Mouse (Mus musculus) monocyte, adult 59 days (primary cell): ENCODE measurements around the gene Trp53. TPM values are rescaled to one million over a fixed set of nuclear protein-coding genes. Genes with fewer than 3 reads are reported as not detected.

Experiments
- total RNA-seq, 2 experiments: library from RNA; stranded (reverse); gene quantifications; one replicate each; pipeline ENCODE4 v1.2.4; 2023

Trp53 gene
- 10 to 100 TPM; 79.2 to 81.1 TPM for total RNA-seq

GRCm38 (mm10) chr11:69580091-69580514 is at the start of gene Trp53, which contains the start of gene Wrap53:
TSS of gene Trp53 (plus strand) at chr11:69580359.
TSS of gene Wrap53 (minus strand) at chr11:69580255.

GRCm38 (mm10) chr11:69549060-69549656 is 31.0 kb upstream of the Trp53 start, which contains the start of gene Dnah2:
TSS of gene Dnah2 (minus strand) at chr11:69549110.

DNA sequence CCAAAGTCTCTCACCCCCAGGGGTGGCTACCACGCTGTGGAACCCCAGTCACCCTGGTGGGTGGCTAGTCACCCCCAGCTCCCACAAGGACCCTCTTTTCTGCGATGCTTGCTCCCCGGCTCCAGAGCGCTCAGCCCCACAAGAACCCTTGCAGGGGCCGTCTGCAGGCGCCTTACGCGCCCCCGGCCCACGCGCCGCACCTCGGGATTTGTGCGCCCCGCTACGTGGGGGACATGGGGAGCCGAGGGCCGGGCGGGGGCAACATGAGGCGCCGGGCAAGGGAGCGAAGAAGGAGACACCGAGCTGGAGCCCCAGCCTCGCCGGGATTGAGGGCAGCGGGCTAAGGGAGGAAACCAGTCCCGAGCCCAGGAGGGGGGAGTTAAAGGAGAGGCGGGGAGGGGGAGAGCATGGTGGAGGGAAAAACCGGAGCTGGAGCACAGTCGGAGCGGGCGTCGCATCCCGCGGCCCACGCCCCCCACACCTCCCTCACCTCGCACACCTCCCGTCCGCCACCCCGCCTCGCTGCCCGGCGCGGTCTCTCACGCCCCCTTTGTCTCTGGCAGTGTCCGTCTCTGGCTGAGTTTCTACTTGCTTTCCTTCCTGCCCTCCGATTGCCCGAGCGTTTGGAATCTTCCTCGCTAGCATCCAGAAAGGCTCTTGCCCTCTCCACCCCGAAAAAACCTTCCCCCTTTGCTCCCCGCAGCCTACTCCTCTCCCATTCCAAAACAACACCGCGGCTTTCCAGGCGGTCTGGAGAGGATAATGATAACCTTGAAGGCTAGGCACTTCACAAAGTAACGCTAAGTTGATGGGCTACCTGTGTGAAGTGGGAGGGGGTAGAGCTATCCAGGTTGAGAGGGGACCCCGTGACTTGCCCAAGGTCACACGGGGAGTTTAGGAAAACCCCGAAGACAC is 20.1 kb upstream of the Trp53 start, which contains the start of gene Efnb3:
TSS of gene Efnb3 (minus strand) at position 355 of the 915 bp plus-strand sequence.

GRCm38 (mm10) chr11:69605726-69606490 is 25.7 kb downstream of the Trp53 start, which contains the start of gene Atp1b2:
TSS of gene Atp1b2 (minus strand) at chr11:69605942.

GRCm38 (mm10) chr11:69617805-69618204 is 37.6 kb downstream of the Trp53 start, which contains the start of gene Shbg:
TSS of gene Shbg (minus strand) at chr11:69617905.

DNA sequence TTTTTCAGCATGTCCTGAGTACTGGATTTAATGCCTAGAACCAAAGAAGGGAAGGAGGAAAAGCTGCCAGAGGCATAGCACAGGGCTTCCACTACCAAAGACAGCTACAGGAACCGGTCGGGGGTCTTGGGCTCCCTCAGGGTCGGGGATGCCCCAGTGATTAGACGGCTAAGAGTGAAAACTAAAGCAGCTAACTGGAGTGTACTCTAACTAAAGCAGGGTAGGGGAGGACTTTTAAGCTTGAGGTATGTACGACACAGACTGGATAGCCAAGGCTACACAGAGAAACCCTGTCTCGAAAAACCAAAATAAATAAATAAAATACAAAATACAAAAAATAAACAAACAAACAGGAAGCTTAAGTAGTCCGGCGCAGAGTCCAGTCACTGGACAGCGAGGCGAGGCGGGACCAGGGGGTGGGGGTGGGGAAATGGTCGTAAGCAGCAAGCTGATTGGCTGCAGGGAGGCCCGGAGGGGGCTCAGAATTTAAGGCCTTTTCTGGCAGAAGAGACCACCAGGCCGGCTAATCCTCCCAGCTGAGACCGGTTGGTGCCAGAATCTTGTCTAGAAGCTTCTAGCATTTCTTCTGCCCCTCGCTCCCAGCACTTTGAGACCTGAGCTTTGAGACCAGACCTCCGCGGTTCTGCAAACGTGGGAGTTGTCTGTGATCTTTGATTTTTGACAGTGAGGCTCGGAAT is 41.6 kb downstream of the Trp53 start, which contains the start of gene Sat2:
TSS of gene Sat2 (plus strand) at position 454 of the 698 bp plus-strand sequence.

DNA sequence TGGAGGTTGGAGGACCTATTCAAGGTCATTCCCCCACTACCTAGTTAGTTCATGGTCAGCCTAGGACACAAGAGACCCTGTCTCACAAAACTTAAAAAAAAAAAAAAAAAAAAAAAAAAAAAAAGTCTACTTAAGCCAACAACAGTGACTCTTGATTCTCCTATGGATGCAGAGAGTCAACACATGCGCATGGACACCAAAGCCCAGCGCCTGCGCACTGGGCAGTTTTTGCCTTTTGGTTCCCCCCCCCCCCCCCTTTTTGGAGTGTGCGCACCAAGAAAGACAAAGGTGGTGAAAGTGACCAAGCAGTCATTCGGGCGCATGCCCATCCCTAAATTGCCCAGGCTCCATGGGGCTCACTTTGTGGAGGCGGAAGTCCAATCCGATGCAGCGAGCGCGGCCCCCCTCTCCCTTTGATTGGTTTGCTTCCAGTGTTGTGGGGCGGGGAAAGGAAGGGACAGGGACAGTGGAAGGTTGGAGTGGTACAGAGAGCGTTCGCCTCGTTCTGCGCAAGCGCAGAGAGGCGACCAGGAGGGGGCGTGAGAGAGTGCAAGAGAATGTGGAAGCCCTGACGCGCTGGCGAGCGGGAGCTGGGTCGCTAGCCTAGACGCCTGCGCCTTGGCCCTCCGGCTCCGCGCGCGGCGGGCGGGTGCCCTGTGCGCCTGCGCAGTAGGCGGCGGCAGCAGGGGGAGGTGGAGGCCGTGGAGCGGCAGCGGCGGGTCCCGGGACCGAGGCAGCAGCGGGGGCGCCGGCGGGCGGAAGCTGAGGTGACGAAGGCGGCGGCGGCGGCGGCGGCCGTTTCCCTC is 52.3 kb downstream of the Trp53 start, which contains the start of gene Fxr2:
TSS of gene Fxr2 (plus strand) at position 707 of the 806 bp plus-strand sequence.

Other genes starting within 250 kb of the Trp53 start
- 1 to 10 TPM; 1.6 to 1.8 TPM for gene Rnf227, start 239.9 kb upstream of the Trp53 start, total RNA-seq
- 10 to 100 TPM; 86.1 to 96.7 TPM for gene Chd3, start 211.0 kb upstream of the Trp53 start, total RNA-seq
- gene Naa38, start 184.9 kb upstream of the Trp53 start, total RNA-seq, result 10 to 100 TPM; 37.3 to 63.3 TPM
- gene Cyb5d1, start 184.7 kb upstream of the Trp53 start, total RNA-seq, result 10 to 100 TPM; 19.2 to 23.1 TPM
- gene Tmem88, start 182.1 kb upstream of the Trp53 start, total RNA-seq, result 10 to 100 TPM; 22.0 to 32.2 TPM
- gene Kdm6b, start 166.7 kb upstream of the Trp53 start, total RNA-seq, result 100 to 1,000 TPM; 375 to 454 TPM
- 10 to 100 TPM; 35.0 to 38.9 TPM for gene Dnah2, start 31.2 kb upstream of the Trp53 start, total RNA-seq
- gene Efnb3, start 20.2 kb upstream of the Trp53 start, total RNA-seq, result under 1 TPM; 0.63 to 0.70 TPM
- gene Wrap53, start 104 bp upstream of the Trp53 start, total RNA-seq, result 1 to 10 TPM; 6.8 to 8.1 TPM
- under 1 TPM in 1 of 2 experiments, not detected in 1; 0.24 TPM for gene Atp1b2, start 25.6 kb downstream of the Trp53 start, total RNA-seq
- not detected for gene Shbg, start 37.5 kb downstream of the Trp53 start, total RNA-seq
- 1 to 10 TPM in 1 of 2 experiments, not detected in 1; 1.8 TPM for gene Sat2, start 41.7 kb downstream of the Trp53 start, total RNA-seq
- 10 to 100 TPM; 68.3 to 68.4 TPM for gene Fxr2, start 52.6 kb downstream of the Trp53 start, total RNA-seq
- gene Sox15, start 75.0 kb downstream of the Trp53 start, total RNA-seq, result under 1 TPM in 1 of 2 experiments, not detected in 1; 0.64 TPM
- gene Mpdu1, start 82.3 kb downstream of the Trp53 start, total RNA-seq, result 10 to 100 TPM; 73.1 to 74.9 TPM
- 100 to 1,000 TPM; 685 to 696 TPM for gene Cd68, start 85.8 kb downstream of the Trp53 start, total RNA-seq
- 100 to 1,000 TPM; 892 to 975 TPM for gene Eif4a1, start 92.1 kb downstream of the Trp53 start, total RNA-seq
- 100 to 1,000 TPM; 109 to 116 TPM for gene Senp3, start 101.7 kb downstream of the Trp53 start, total RNA-seq
- 10 to 100 TPM; 63.1 to 66.0 TPM for gene Tnfsf13, start 105.4 kb downstream of the Trp53 start, total RNA-seq
- gene Tnfsf12, start 115.5 kb downstream of the Trp53 start, total RNA-seq, result 10 to 100 TPM; 66.6 to 77.0 TPM
- 10 to 100 TPM; 23.6 to 27.1 TPM for gene Tnfsfm13, start 115.7 kb downstream of the Trp53 start, total RNA-seq
- gene Polr2a, start 178.3 kb downstream of the Trp53 start, total RNA-seq, result 100 to 1,000 TPM; 114 to 142 TPM
- gene Slc35g3, start 181.6 kb downstream of the Trp53 start, total RNA-seq, result not detected
- gene Zbtb4, start 185.6 kb downstream of the Trp53 start, total RNA-seq, result 10 to 100 TPM; 16.0 to 20.0 TPM
- gene Chrnb1, start 215.6 kb downstream of the Trp53 start, total RNA-seq, result under 1 TPM; 0.45 to 0.49 TPM
- gene Fgf11, start 221.5 kb downstream of the Trp53 start, total RNA-seq, result 1 to 10 TPM in 1 of 2 experiments, under 1 TPM in 1; 0.76 to 1.3 TPM
- gene Tmem102, start 225.3 kb downstream of the Trp53 start, total RNA-seq, result not detected
- gene Gm39566, start 234.9 kb downstream of the Trp53 start, total RNA-seq, result not detected
- not detected for gene Spem2, start 238.1 kb downstream of the Trp53 start, total RNA-seq
- not detected for gene Spem1, start 241.8 kb downstream of the Trp53 start, total RNA-seq